Mouse (Mus musculus): ENCODE measurements around the gene Igsf11. TPM values are rescaled to one million over a fixed set of nuclear protein-coding genes. Genes with fewer than 3 reads are reported as not detected.

The Igsf11 gene
- 1.2 and 1.6 TPM in 2 replicates for polyA plus RNA-seq (2015; fragmentation: Nextera tagmentation; extraction: Ambion mirVana)

- H3K4me1 ChIP-seq (replicated peaks; ENCODE audit: control insufficient read depth, insufficient read depth, low read length) = no peaks in the 10 kb centered on the region
- no peaks in the 10 kb centered on the region for H3K27me3 ChIP-seq (replicated peaks; ENCODE audit: control insufficient read depth, insufficient read depth, low read length)
- no peak within 1 kb of the TSS for H3K27ac ChIP-seq (ENCODE audit: low read depth, low read length)
- no peak for TF ChIP-seq CTCF (IDR thresholded peaks at IDR 0.05; ENCODE audit: low read depth)
- no peak within 1 kb of the TSS for H3K4me3 ChIP-seq (ENCODE audit: low read depth, low read length)
- H3K4me2 ChIP-seq (replicated peaks; ENCODE audit: low read depth) = no peak within 1 kb of the TSS
- H3K9me3 ChIP-seq (ENCODE audit: control insufficient read depth) = no peaks in the 10 kb centered on the region
- WGBS = 80% methylated on average over 7 of the region's 7 CpGs
- no peak for ATAC-seq
- no peaks in the 10 kb centered on the region for H3K36me3 ChIP-seq (ENCODE audit: control insufficient read depth, insufficient read depth)
- H3K9ac ChIP-seq (ENCODE audit: low read depth, low read length) = no peak within 1 kb of the TSS
Observed at GRCm38 (mm10) chr16:38892371-38892770, at the start of gene Igsf11. Gene Igsf11 (plus strand): TSS chr16:38892671.

- no peaks in the 10 kb centered on the region for H3K4me1 ChIP-seq (replicated peaks; ENCODE audit: control insufficient read depth, insufficient read depth, low read length)
- no peaks in the 10 kb centered on the region for H3K36me3 ChIP-seq (ENCODE audit: control insufficient read depth, insufficient read depth)
- no peaks in the 10 kb centered on the region for H3K9me3 ChIP-seq (ENCODE audit: control insufficient read depth)
- no peak overlapping the region for H3K4me3 ChIP-seq (ENCODE audit: low read depth, low read length)
- H3K27me3 ChIP-seq (replicated peaks; ENCODE audit: control insufficient read depth, insufficient read depth, low read length) = no peaks in the 10 kb centered on the region
- H3K4me2 ChIP-seq (replicated peaks; ENCODE audit: low read depth) = no peak overlapping the region
- no peak overlapping the region for H3K9ac ChIP-seq (ENCODE audit: low read depth, low read length)
- peak; percentile 70 for TF ChIP-seq CTCF (IDR thresholded peaks at IDR 0.05; ENCODE audit: low read depth)
- WGBS = 24% methylated on average over 8 of the region's 8 CpGs
- H3K27ac ChIP-seq (ENCODE audit: low read depth, low read length) = no peak overlapping the region
- ATAC-seq = no peak
Observed at GRCm38 (mm10) chr16:38858120-38858749, 34.2 kb upstream of the Igsf11 start.

GRCm38 (mm10) chr16:38860548-38860947 is 31.9 kb upstream of the Igsf11 start:
- Histone ChIP-seq H3K27me3 (replicated peaks; ENCODE audit: control insufficient read depth, insufficient read depth, low read length) (no peaks in the 10 kb centered on the region), H3K9ac (ENCODE audit: low read depth, low read length) (no peak overlapping the region), H3K4me3 (ENCODE audit: low read depth, low read length) (no peak overlapping the region), H3K27ac (ENCODE audit: low read depth, low read length) (no peak overlapping the region), H3K36me3 (ENCODE audit: control insufficient read depth, insufficient read depth) (no peaks in the 10 kb centered on the region), H3K9me3 (ENCODE audit: control insufficient read depth) (no peaks in the 10 kb centered on the region), H3K4me2 (replicated peaks; ENCODE audit: low read depth) (no peak overlapping the region), H3K4me1 (replicated peaks; ENCODE audit: control insufficient read depth, insufficient read depth, low read length) (no peaks in the 10 kb centered on the region)
- no peak for ATAC-seq
- WGBS = 78% methylated on average over 6 of the region's 6 CpGs
- no peak for TF ChIP-seq CTCF (IDR thresholded peaks at IDR 0.05; ENCODE audit: low read depth)

GRCm38 (mm10) chr16:38864358-38864757 is 28.1 kb upstream of the Igsf11 start:
- Histone ChIP-seq H3K36me3 (ENCODE audit: control insufficient read depth, insufficient read depth) (no peaks in the 10 kb centered on the region), H3K9ac (ENCODE audit: low read depth, low read length) (no peak overlapping the region), H3K4me3 (ENCODE audit: low read depth, low read length) (no peak overlapping the region), H3K4me2 (replicated peaks; ENCODE audit: low read depth) (no peak overlapping the region), H3K27me3 (replicated peaks; ENCODE audit: control insufficient read depth, insufficient read depth, low read length) (no peaks in the 10 kb centered on the region), H3K4me1 (replicated peaks; ENCODE audit: control insufficient read depth, insufficient read depth, low read length) (no peaks in the 10 kb centered on the region), H3K9me3 (ENCODE audit: control insufficient read depth) (no peaks in the 10 kb centered on the region), H3K27ac (ENCODE audit: low read depth, low read length) (no peak overlapping the region)
- WGBS = 70% methylated on average over 5 of the region's 5 CpGs
- ATAC-seq = no peak
- no peak for TF ChIP-seq CTCF (IDR thresholded peaks at IDR 0.05; ENCODE audit: low read depth)

- H3K9me3 ChIP-seq (ENCODE audit: control insufficient read depth) = no peaks in the 10 kb centered on the region
- H3K27ac ChIP-seq (ENCODE audit: low read depth, low read length) = no peak overlapping the region
- whole genome bisulfite sequencing = 77% methylated on average over 4 of the region's 4 CpGs
- H3K36me3 ChIP-seq (ENCODE audit: control insufficient read depth, insufficient read depth) = no peaks in the 10 kb centered on the region
- TF ChIP-seq CTCF (IDR thresholded peaks at IDR 0.05; ENCODE audit: low read depth) = no peak
- H3K4me1 ChIP-seq (replicated peaks; ENCODE audit: control insufficient read depth, insufficient read depth, low read length) = no peaks in the 10 kb centered on the region
- H3K9ac ChIP-seq (ENCODE audit: low read depth, low read length) = no peak overlapping the region
- no peak for ATAC-seq
- no peak overlapping the region for H3K4me3 ChIP-seq (ENCODE audit: low read depth, low read length)
- no peak overlapping the region for H3K4me2 ChIP-seq (replicated peaks; ENCODE audit: low read depth)
- no peaks in the 10 kb centered on the region for H3K27me3 ChIP-seq (replicated peaks; ENCODE audit: control insufficient read depth, insufficient read depth, low read length)
Observed at GRCm38 (mm10) chr16:38873231-38873630, 19.2 kb upstream of the Igsf11 start.

- H3K4me1 ChIP-seq (replicated peaks; ENCODE audit: control insufficient read depth, insufficient read depth, low read length) = no peaks in the 10 kb centered on the region
- TF ChIP-seq CTCF (IDR thresholded peaks at IDR 0.05; ENCODE audit: low read depth) = no peak
- ATAC-seq = no peak
- no peak overlapping the region for H3K4me3 ChIP-seq (ENCODE audit: low read depth, low read length)
- H3K9me3 ChIP-seq (ENCODE audit: control insufficient read depth) = no peaks in the 10 kb centered on the region
- no peak overlapping the region for H3K9ac ChIP-seq (ENCODE audit: low read depth, low read length)
- H3K27ac ChIP-seq (ENCODE audit: low read depth, low read length) = no peak overlapping the region
- H3K27me3 ChIP-seq (replicated peaks; ENCODE audit: control insufficient read depth, insufficient read depth, low read length) = no peaks in the 10 kb centered on the region
- WGBS = 38% methylated on average over 4 of the region's 4 CpGs
- H3K4me2 ChIP-seq (replicated peaks; ENCODE audit: low read depth) = no peak overlapping the region
- H3K36me3 ChIP-seq (ENCODE audit: control insufficient read depth, insufficient read depth) = no peaks in the 10 kb centered on the region
Observed at GRCm38 (mm10) chr16:38874481-38874880, 18.0 kb upstream of the Igsf11 start.

Measured in intestine, postnatal 0 days (tissue).